Mouse (Mus musculus) layer of hippocampus, adult 18-20 months (tissue): Measurements from ENCODE around the gene Odf3l2. TPM values are rescaled to one million over a fixed set of nuclear protein-coding genes. Genes with fewer than 3 reads are reported as not detected.

ENCODE experiments used
- DNase-seq, 2 experiments: peaks; one replicate each; pipeline ENCODE4 v3.0.0; 2022; ENCODE audit warnings: low spot score in 2 of 2
- long read RNA-seq: library from polyadenylated mRNA; stranded (forward); transcript quantifications from one replicate; pipeline ENCODE4 v2.0.0, GENCODE M21; 2021
- total RNA-seq, 2 experiments: library from RNA; stranded (reverse); gene quantifications; 2 replicates each; pipeline ENCODE4 v1.2.3; 2021

Gene Odf3l2
- under 1 TPM in 1 of 2 experiments, not detected in 1; 0.59 TPM for total RNA-seq
- long read RNA-seq, result 0 reads

DNA sequence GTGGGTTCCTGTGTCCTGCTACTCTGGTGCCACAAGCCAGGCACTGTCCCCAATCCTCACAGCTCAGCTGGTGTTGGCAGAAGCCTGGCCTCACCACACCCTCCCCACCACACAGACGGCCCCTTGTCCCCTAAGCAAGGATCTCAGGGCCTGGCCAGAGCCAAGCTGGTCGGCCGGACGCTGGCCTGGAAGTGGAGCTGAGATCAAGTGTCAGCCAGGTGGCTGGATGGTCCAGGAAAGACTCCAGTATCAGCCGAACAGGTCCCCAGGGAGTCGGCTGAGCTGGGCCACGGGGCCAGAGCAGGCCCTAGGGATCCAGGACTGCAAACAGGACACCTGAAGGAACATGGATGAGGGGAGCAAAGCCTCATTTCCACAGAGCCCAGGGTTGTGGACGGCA is at the start of gene Odf3l2:
Gene Odf3l2 (minus strand): TSS at position 28 of the 400 bp plus-strand sequence.
- no peak for DNase-seq

DNA sequence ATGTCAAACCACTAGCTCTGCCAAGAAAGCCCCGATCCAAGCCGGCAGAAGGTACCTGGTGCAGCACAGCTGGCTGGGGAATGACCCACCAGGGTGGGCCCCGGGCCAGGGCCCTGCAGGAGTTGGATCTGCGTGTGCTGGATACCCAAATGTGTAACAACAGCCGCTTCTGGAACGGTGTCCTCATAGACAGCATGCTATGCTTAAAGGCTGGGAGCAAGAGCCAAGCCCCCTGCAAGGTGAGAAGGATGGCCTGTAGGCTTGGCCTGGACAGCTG is 48.8 kb upstream of the Odf3l2 start:
- DNase-seq, result no peak

DNA sequence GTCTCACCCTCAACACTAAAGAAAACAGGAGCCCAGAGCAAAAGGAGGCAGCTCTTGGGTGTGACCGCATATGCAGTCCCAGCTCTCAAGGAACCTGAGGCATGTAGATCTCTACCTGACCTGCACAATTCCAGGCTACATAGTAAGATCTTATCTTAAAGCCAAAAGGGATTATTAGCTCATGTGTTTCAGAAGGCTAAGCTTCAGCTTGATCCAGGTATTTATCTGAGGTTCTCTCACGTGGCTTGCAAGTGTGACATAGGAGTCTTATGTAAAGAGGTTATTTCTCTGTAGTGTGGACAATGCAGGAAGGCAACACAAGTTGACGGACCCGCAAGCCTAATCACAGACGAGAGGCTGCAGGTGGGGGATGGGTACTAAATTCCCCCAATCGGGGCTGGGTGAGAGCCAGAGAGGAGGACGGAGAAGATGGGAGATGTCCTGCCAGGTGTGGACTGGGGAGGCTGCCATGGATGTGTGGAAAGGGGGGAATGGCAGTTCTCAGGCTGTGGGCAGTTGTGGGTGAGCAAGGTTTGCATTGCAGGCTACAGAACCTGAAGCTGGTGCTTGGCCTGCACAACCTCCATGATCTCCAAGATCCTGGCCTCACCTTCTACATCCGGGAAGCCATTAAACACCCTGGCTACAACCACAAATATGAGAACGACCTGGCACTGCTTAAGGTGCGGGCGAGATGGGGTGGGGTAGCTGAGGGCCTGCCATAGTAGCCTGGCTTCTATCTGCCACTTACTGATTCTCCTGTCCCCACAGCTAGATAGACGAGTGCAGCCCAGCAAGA is 48.2 kb upstream of the Odf3l2 start:
- no peak for DNase-seq

DNA sequence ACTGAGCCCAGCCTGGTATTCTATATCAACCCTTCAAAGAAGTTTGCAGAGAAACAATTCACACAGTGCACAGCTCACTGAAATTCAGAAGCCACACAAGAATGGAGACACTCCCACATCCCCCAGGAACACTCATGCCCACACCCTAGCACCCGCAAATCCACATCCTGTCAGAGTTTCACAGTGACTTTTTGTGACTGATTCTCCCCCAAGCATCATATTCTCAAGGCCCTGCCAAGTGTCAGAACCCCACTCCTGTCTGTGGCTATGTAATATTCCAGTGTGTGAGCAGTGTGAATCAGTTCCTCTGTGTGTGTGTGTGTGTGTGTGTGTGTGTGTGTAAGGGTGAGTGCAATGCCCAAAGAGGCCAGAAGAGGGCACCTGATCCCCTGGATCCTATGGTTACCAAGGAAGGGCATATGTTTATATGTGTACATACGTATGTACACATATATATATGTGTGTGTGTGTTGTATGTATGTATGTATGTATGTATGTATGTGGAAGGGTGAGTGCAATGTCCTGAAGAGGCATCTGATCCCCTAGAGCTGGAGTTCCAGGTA is 46.5 kb upstream of the Odf3l2 start:
- no peak for DNase-seq

DNA sequence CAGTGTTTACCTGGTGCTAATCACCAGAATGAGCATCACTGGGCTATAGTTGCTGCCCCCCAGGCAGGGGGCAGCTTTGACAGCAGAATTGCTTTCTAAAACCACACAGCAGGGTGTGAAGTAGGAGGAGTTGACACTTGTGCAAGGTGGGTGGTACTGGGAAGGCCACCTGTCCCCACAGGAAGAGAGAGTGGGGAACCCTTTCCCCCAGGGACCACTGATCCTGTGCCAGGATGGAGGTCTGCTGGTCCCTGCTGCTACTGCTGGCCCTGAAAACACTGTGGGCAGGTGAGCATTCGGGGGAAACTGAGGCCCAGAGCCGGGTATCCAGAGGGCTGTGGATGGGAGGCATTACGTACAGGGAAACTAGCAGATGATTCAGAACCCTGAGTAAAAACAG is 43.6 kb upstream of the Odf3l2 start:
- no peak for DNase-seq

DNA sequence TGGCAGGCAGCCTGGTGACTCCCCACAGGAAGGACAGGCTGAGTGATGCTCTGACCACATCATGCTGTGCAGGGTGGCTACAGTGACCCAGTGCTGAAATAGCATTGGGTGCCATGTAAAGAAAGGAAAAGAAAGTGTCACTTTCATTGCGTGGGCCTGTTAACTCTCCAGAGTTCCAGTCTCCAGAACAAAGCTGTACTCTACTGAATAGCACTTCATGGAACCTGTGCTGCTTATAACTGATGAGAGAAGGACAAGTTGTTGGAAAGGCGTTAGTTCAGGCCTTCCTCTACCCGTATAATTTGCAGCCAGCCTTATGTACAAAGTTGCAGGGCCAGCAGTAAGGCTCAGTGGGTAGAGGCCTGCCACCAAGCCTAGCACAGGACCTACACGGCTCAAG is 43.2 kb upstream of the Odf3l2 start, which contains the start of gene Gzmm:
Gene Gzmm (plus strand): TSS at position 301 of the 400 bp plus-strand sequence.
- DNase-seq, result no peak

DNA sequence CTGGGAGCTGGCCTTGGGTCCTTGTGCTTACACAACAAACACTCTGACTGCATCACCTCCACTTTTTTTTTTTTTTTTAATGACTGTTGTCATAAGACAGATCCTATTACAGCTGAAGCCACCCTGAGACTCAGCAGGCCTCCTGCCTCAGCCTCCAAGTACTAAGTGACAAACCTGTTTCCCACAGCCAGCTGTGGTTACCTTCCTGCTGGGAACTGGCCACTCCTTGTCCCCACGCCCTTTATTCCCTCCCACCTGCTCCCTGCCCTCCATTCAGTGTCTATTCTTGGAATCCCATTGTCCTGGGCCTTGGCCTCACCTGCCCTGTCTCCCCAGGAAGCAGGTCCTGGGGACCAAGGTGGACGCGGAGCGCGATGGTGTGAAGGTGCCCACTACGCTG is 42.0 kb upstream of the Odf3l2 start:
- DNase-seq, result no peak

DNA sequence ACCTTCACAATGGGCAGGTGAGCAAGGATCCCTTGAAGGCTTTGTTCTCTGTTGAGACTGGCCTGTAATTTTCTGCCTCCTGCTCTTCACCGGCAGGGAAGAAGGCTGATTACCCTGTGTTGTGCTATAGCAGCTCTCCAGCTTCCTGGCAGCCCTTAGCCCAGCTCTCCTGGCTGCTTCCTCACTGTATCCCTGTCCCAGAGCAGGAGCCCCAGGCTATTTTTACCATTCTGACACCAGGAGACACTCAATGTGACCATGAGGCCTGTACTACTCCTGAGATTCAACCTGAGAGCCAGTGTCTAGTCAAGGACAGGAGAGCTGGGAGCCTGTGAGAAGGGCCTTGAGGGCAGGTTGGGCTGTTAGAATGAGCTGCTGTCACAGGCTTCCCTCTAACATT is 41.2 kb upstream of the Odf3l2 start:
- no peak for DNase-seq

DNA sequence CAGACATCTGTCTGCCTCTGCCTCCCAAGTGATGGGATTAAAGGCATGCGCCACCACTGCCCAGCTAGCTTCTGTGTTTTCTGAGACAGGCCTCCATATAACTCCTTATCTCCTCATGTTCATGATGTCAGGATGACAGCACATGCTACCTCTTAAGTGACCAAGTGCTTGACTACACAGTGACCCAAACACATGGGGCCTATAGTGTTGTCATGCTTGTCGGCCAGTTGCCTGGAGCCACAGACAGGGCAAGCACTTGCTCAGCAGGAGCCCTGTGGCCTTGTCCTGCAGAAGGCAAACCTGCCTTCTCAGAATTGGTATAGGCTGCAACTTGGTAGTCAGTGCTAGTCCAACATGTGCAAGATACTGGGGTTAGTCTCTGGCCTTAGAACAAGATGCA is 40.7 kb upstream of the Odf3l2 start:
- DNase-seq, result no peak

DNA sequence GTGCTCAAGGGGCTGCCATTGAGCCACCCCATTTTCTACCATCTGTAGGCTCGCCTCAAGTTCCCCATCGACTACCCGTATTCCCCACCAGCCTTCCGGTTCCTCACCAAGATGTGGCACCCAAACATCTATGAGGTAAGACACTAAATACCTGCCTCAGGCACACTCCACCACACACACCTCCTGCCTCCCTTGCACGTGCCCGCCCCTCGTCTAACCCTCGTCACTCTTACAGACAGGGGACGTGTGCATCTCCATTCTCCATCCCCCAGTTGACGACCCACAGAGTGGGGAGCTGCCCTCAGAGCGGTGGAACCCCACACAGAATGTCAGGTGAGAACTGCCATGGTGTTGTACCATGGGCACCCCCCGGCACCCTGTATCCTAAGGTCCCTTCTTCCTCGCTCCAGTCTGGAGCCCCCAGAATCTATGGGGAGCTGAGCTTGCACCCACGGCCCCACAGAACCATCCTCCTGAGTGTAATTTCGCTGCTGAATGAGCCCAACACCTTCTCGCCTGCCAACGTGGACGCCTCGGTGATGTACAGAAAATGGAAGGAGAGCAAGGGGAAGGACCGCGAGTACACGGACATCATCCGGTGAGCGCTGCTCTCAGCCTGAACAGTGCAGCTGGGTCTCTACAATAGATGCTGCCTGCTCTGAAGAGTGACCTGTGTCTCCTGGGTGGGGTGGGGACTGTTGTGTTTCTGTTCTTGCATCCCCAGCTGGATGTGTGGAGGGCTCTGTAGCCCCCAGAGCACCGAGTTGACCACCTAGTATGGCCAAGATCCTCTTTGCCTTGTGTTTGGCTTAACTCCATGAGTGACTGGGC is 39.4 kb upstream of the Odf3l2 start:
- no peak for DNase-seq

DNA sequence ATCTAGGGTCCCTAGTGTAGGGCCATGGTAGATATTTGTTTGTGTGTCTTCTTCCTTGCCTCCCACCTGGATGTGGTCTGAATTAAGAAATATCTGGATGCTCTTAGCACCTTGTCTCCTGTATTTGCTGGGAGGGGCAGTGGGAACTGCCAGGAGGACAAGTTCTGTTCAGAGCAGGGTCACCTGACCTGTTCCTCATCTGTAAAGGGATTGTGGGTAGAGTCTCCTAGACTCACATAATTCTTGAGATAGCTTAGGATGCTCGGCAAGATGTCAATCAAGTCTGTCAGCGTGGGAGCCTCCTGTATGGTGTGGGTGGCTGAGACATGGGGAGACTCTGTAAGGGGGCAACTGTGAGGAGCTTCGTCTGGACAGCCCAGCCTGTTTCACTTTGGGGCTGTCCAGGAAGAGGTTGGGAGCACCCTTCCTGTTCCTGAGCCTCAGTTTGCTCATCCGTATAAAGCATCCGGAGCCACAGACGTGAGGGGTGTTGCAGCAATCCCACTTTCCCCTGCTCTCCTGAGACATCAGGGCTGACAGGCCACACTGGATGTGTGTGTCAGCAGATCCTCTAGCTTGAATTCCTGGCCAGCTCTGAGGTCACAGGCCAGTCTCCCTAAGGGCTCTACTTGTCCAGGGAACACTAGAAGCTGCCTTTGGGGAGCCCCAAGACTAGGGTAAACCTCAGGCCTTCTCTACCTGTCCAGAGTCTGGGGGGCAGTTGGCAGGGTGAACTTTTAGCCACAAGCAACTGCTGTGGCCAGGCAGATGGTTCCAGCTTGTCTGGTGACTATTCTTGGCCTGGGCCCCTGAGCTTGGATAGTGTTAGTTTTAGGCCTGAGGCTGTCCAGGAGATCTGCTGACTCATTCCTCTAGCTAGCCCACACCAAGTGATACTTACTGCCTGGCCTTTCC is 38.4 kb upstream of the Odf3l2 start:
- no peak for DNase-seq

DNA sequence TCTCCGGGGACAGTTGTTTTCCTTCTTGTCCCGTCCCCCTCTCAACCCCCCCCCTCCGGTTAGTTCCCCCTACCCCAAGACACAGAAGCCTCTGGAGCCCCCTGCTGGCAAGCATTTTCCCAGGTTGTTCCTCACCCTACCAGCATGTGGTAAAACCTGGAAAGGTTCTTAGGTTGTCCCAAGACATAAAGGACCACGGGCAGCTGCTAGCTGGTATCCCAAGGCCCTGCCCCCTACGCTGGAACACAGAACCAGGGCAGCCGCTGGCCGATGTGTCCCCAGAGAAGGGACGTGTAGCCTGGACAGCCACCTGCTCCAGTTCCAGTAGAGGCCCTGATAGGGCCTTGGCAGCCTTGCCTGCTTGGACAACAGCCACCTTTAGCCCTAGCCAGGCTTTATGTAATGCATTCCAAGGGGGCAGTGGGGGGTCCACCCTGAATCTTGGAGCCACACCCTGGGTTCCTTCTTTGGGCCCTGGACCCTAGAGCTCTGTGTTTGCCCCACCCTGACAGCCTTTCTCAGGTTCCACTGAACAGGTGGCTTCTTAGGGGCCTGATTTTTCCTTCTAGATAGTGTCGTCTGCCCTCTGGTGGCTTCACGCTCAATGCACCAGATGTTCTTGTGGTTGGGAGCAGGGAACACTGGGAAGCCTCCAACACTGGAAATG is 37.5 kb upstream of the Odf3l2 start:
- DNase-seq, result no peak

DNA sequence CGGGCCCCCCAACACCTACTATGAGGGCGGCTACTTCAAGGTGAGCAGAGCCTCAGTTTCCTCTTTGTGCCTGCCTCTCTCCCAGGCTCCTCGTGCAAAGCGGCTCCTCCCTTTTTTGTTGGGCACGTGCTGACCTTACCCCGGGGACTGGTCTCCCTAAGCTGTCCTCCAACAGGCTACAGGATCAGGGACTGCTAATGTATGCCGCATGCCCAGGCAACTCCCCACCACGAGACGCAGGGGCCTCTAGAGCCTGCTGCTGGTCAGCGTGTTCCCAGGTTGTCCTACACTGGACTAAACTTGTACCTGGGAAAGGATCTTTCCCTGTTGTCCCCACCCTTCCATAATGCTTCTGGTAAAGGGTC is 37.0 kb upstream of the Odf3l2 start:
- DNase-seq, result no peak

DNA sequence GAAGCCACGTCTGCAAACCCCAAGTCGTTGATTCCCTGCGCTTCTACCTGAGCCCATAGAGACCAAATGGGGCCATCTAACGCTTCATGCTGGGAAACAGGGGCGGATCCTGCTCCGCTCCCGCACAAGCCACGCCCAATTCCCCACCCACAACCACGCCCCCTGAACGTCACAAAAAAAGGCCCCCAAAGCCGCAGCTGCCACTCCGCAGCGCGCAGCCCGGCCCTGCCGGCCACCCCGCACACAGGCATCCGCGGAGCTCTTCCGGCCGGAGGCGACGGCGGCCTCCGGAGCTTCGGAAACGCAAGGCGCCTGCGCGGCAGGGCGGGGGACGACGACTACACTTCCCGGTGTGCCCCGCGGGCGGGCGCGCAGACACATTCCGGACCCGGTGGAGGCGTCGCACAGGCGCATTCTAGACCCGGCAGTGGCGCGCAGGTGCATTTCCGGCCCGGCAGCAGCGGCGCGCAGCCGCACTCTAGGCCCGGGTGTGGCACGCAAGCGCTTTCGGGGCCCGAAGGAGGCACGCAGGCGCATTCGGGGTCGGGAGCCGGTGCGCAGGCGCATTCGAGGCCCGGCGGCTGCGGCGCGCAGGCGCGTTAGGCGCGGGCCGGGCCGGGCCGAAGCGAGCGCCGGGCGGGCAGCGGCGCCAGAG is 36.2 kb upstream of the Odf3l2 start, which contains the start of gene Cdc34:
Gene Cdc34 (plus strand): TSS at position 605 of the 655 bp plus-strand sequence.
- peak; percentile 100 for DNase-seq

DNA sequence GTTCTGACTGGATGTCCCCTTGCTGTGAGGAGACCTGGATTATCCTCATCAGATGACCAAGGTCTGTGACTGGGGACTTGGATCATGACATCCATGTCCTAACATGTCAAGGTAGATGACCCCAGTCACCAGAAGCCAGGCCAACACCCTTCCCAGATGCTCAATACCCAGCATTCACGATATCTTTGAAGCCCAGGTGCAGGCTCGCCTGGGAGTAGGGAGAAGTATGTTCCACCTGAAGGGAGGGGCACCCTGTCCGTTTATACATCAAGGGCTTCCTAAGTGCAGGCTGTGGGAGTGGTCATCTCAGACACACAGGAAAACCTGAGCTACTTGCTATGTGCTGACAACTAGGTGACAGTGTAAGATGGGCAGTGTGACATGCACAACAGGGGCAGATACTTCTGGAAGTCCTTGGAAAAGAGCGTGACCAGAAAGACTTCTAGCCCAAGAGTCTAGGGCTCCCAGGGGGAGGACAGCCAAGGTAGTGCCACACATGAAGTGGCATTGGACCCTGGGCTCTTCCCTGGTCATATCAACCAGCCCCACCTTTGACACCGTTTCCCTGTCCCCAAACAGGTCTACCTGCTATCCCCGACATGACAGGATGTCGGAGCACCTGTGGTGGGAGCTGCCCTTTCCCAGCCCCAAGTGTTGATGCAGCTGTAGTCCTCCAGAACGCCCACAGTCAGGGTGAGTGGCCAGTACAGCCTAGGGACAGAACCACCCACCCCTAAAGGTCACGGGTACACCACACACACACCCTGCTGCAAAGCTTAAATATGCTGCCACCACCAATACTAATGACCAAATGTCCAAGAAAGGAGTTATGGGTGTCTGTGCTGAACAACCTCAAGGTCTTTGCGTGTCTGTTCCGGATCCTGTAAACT is 35.3 kb upstream of the Odf3l2 start:
- no peak for DNase-seq

DNA sequence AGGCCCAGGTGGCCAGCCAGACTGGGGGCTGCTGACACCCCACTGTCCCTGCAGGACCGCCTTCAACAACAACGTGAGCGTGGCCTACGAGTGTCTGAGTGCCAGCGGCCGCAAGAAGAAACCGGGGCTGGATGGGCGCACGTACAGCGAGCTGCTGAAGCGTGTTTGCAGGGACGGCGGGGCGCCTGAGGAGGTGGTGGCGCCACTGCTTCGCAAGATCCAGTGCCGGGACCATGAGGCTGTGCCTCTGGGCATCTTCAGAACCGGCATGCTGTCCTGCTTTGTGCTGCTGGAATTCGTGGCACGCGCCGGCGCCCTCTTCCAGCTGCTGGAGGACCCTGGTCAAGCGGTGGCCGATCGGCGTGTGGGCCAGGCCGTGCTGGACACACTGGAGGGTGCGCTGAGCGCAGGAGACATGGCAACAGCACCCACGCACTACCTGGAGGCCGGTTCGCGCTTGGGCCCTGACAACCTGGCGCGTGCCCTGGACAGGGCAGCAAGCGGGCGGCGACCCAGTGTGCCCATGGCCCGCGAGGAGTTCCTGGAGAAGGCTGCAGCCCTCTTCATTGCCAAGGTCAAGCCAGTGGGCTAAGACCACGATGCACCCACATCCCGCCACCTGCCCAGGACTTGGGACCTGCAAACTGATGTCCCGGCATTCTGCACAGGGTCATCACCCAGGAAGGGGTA is 30.0 kb upstream of the Odf3l2 start:
- no peak for DNase-seq

DNA sequence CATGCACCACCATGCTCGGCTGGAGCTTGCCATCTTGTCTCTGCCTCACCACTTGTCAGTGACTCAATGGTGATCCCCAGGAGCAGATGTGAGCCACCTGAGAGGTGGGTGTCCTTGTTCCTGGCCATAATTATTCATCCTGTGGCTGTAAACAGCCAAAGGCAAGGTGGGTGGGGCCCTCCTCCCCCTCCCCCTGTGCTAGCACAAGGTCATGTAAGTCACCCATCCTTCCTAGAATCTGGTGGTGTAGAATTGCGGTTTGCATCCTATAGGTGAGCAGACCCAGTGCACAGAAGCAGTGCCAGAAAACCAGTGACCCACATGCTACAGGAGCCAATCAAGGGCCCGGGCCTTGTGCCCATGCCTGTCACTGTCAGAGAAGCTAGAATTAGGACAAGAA is 27.5 kb upstream of the Odf3l2 start:
- no peak for DNase-seq

DNA sequence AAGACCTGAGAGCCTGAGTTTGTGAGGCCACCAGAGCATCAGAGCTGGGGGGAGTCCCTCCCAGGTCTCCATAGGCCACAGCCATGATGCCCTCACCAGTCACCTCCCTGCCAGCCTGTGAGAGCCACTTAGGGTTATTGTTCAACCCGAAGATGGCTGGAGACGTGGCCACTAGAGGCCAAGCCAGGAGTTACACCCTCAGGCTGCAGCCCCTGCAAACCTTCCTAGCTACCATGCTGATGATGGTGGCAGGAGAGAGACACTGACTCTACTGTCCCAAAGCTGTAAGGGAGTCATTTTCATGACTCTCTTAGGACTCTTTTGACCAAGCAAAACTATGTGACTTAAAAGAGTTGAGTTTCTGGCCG is 26.5 kb upstream of the Odf3l2 start:
- DNase-seq, result no peak
